In genomic region chr1:171465749-171466412, GRCm38 (mm10) we compare ENCODE assay signal across 23 mouse cellular contexts. TPM values are rescaled to one million over a fixed set of nuclear protein-coding genes. Genes with fewer than 3 reads are reported as not detected.
DNase-seq lines count a peak whose midpoint lies in the region; ATAC-seq and TF ChIP-seq lines count a peak whose summit lies in the region.
"Had no signal": no experiment of that assay in that cellular context is flagged by ENCODE, and none has a peak within 500 bp of the region (broad histone marks: within the 10 kb centered on the region; RNA-seq: fewer than 3 reads in every experiment).

No protein-coding gene starts in this region.

- no peak overlapping the region for H3K9ac ChIP-seq in stomach, embryonic 14.5 days (replicated peaks; ENCODE audit: low read depth, low read length)
- no peak overlapping the region for H3K9ac ChIP-seq in stomach, postnatal 0 days (ENCODE audit: low read length)
- no peak overlapping the region for H3K9ac ChIP-seq in MEL (ENCODE audit: control insufficient read depth, low read depth, low read length, poor library complexity, severe bottlenecking)
- H3K9ac ChIP-seq: embryonic facial prominence, embryonic 15.5 days; forebrain, embryonic 15.5 days; heart, embryonic 13.5 days; hindbrain, embryonic 15.5 days had no signal

- H3K4me3 ChIP-seq in stomach, embryonic 14.5 days (ENCODE audit: low read depth, low read length) = no peak overlapping the region
- no peak overlapping the region for H3K4me3 ChIP-seq in stomach, postnatal 0 days (ENCODE audit: low read depth, low read length)
- 0 out of 4 replicates have a peak overlapping the region, but pooled peaks of 1 of the 2 experiments have one; percentile 21 for H3K4me3 ChIP-seq in MEL (ENCODE audit: control insufficient read depth in 1 of 2, insufficient read depth in 1 of 2, low read depth in 2 of 2, low read length in 2 of 2)
- 0 out of 2 replicates have a peak overlapping the region, but pooled peaks have one; percentile 7 for H3K4me3 ChIP-seq in bone marrow macrophage, adult 2 months (ENCODE audit: insufficient read depth, low read length)
- H3K4me3 ChIP-seq: embryonic facial prominence, embryonic 15.5 days; erythroblast, embryonic 14.5 days; forebrain, embryonic 15.5 days; heart, embryonic 13.5 days; hindbrain, embryonic 15.5 days had no signal

- no peaks in the 10 kb centered on the region for H3K27me3 ChIP-seq in stomach, embryonic 14.5 days (ENCODE audit: control insufficient read depth, insufficient read depth, low read length)
- H3K27me3 ChIP-seq in stomach, postnatal 0 days (ENCODE audit: control insufficient read depth, insufficient read depth, low read length) = no peaks in the 10 kb centered on the region
- H3K27me3 ChIP-seq in MEL (ENCODE audit: control insufficient read depth in 1 of 2, insufficient read depth in 2 of 2, low read length in 2 of 2) = peaks cover 0 to 1% of the 10 kb centered on the region in 2 experiments; a peak in 1 of 4 replicates
- no peaks in the 10 kb centered on the region for H3K27me3 ChIP-seq in splenic B cell, adult 2 months (ENCODE audit: control insufficient read depth, insufficient read depth, low read length, poor library complexity, severe bottlenecking)
- H3K27me3 ChIP-seq: embryonic facial prominence, embryonic 15.5 days; forebrain, embryonic 15.5 days; heart, embryonic 13.5 days; hindbrain, embryonic 15.5 days had no signal

- no peak for TF ChIP-seq RAD21 in MEL (IDR thresholded peaks at IDR 0.05; ENCODE audit: low read depth, low read length)

- TF ChIP-seq EP300 in stomach, postnatal 0 days (optimal IDR thresholded peaks at IDR 0.05) = no peak
- TF ChIP-seq EP300 in MEL (IDR thresholded peaks at IDR 0.05; ENCODE audit: low read depth in 1 of 2, low read length in 2 of 2) = no peak

- H3K4me2 ChIP-seq in stomach, embryonic 14.5 days (replicated peaks; ENCODE audit: low read depth, low read length) = no peak overlapping the region
- H3K4me2 ChIP-seq in stomach, postnatal 0 days (replicated peaks; ENCODE audit: low read depth) = no peak overlapping the region
- H3K4me2 ChIP-seq: embryonic facial prominence, embryonic 15.5 days; forebrain, embryonic 15.5 days; heart, embryonic 13.5 days; hindbrain, embryonic 15.5 days had no signal

- peaks cover 3% of the 10 kb centered on the region; the same call in 1 of the 2 replicates for H3K36me3 ChIP-seq in stomach, embryonic 14.5 days (ENCODE audit: control insufficient read depth, insufficient read depth, low read length)
- H3K36me3 ChIP-seq in stomach, postnatal 0 days (ENCODE audit: control insufficient read depth, insufficient read depth, low read length) = peaks cover 5% of the 10 kb centered on the region; the same call in 1 of the 2 replicates
- H3K36me3 ChIP-seq in MEL (ENCODE audit: control insufficient read depth in 1 of 2, insufficient read depth in 2 of 2, low read length in 2 of 2) = peaks cover 0 to 16% of the 10 kb centered on the region in 2 experiments; a peak in 2 of 4 replicates
- H3K36me3 ChIP-seq in splenic B cell, adult 2 months (ENCODE audit: control insufficient read depth, insufficient read depth, low read length, poor library complexity, severe bottlenecking) = no peaks in the 10 kb centered on the region
- H3K36me3 ChIP-seq: forebrain, embryonic 15.5 days; hindbrain, embryonic 15.5 days had no signal

- no peak for TF ChIP-seq POLR2A in MEL (IDR thresholded peaks at IDR 0.05; ENCODE audit: control insufficient read depth in 1 of 2, insufficient read depth in 1 of 2, low read depth in 1 of 2, low read length in 2 of 2, poor library complexity in 1 of 2)
- no peak for TF ChIP-seq POLR2A in bone marrow macrophage, adult 2 months (IDR thresholded peaks at IDR 0.05; ENCODE audit: borderline replicate concordance, low read depth, low read length)

- no peaks in the 10 kb centered on the region for H3K9me3 ChIP-seq in stomach, embryonic 14.5 days (ENCODE audit: control insufficient read depth, low read depth, low read length)
- no peaks in the 10 kb centered on the region for H3K9me3 ChIP-seq in stomach, postnatal 0 days (ENCODE audit: control insufficient read depth, low read length)
- H3K9me3 ChIP-seq in MEL (replicated peaks; ENCODE audit: insufficient read depth, low read length) = no peaks in the 10 kb centered on the region
- H3K9me3 ChIP-seq: embryonic facial prominence, embryonic 15.5 days; forebrain, embryonic 15.5 days; heart, embryonic 13.5 days; hindbrain, embryonic 15.5 days had no signal

- TF ChIP-seq CTCF in stomach, postnatal 0 days (IDR thresholded peaks at IDR 0.05; ENCODE audit: low read depth) = no peak
- no peak for TF ChIP-seq CTCF in MEL (IDR thresholded peaks at IDR 0.05 in 2 of 3, conservative IDR thresholded peaks at IDR 0.05 in 1 of 3; ENCODE audit: control insufficient read depth in 1 of 3, insufficient read depth in 1 of 3, low read depth in 2 of 3, low read length in 3 of 3, poor library complexity in 1 of 3, severe bottlenecking in 1 of 3)
- TF ChIP-seq CTCF in bone marrow macrophage, adult 2 months (IDR thresholded peaks at IDR 0.05; ENCODE audit: low read depth, low read length) = no peak

- H3K79me2 ChIP-seq in MEL (ENCODE audit: control insufficient read depth, insufficient read depth, low read length, poor library complexity) = no peaks in the 10 kb centered on the region

- no peaks in the 10 kb centered on the region for H3K4me1 ChIP-seq in stomach, embryonic 14.5 days (ENCODE audit: control insufficient read depth, insufficient read depth, low read length)
- H3K4me1 ChIP-seq in stomach, postnatal 0 days (replicated peaks; ENCODE audit: control insufficient read depth, insufficient read depth) = no peaks in the 10 kb centered on the region
- peaks cover 11 to 15% of the 10 kb centered on the region in 2 experiments for H3K4me1 ChIP-seq in MEL (ENCODE audit: control insufficient read depth in 1 of 2, insufficient read depth in 2 of 2, low read length in 2 of 2)
- H3K4me1 ChIP-seq in bone marrow macrophage, adult 2 months (ENCODE audit: control insufficient read depth, insufficient read depth, low read length) = peaks cover 32% of the 10 kb centered on the region
- H3K4me1 ChIP-seq: embryonic facial prominence, embryonic 15.5 days; forebrain, embryonic 15.5 days; hindbrain, embryonic 15.5 days had no signal

- 0 out of 2 replicates have a peak, but pooled peaks have one; percentile 20 for ATAC-seq in stomach, embryonic 14.5 days (ENCODE audit: insufficient number of reproducible peaks, insufficient read depth, low FRiP score, low read depth)
- ATAC-seq in stomach, postnatal 0 days (ENCODE audit: low FRiP score, low TSS enrichment) = no peak
- ATAC-seq in erythroid progenitor cell, adult 5-6 weeks (replicated peaks; ENCODE audit: low FRiP score, poor library complexity, severe bottlenecking) = no peak
- ATAC-seq: activated CD4-positive, CD25-positive, alpha-beta regulatory T cell, adult 4 months; CD4-positive, CD25-positive, alpha-beta regulatory T cell, adult 4 months; forebrain, embryonic 15.5 days; intestine, embryonic 16.5 days had no signal

- WGBS in stomach, embryonic 14.5 days = 94% methylated on average over 5 of the region's 5 CpGs
- 90% methylated on average over 5 of the region's 5 CpGs for WGBS in stomach, postnatal 0 days

- DNase-seq in stomach, postnatal 0 days (ENCODE audit: low spot score) = no peak
- DNase-seq in MEL (ENCODE audit: low read depth, low spot score) = peak; percentile 44
- peak; percentile 27 for DNase-seq in splenic B cell, adult 2 months (ENCODE audit: low read depth, low spot score)
- DNase-seq in kidney, postnatal 25 days = no peak
- no peak for DNase-seq in cerebellum, postnatal 36 days
- DNase-seq: adrenal gland, adult 2 months; adrenal gland, postnatal 36 days; cerebellum, adult 18-20 months; cerebellum, adult 9-11 months; embryo, embryonic 11 days; gastrocnemius, postnatal 36 days; heart, postnatal 36 days had no signal

- H3K27ac ChIP-seq in stomach, embryonic 14.5 days (ENCODE audit: low read length) = no peak overlapping the region
- H3K27ac ChIP-seq in stomach, postnatal 0 days (replicated peaks) = no peak overlapping the region
- H3K27ac ChIP-seq in MEL (ENCODE audit: control insufficient read depth, low read depth, low read length) = peak overlapping the region; percentile 23; the same call in 1 of the 2 replicates
- H3K27ac ChIP-seq in bone marrow macrophage, adult 2 months (ENCODE audit: insufficient read depth, low read depth, low read length) = peak overlapping the region; percentile 79
- H3K27ac ChIP-seq: embryonic facial prominence, embryonic 15.5 days; forebrain, embryonic 15.5 days; heart, embryonic 13.5 days; hindbrain, embryonic 15.5 days had no signal

RNA-seq across cellular contexts. Expression of gene F11r, which starts 28.5 kb away (rescaled TPM):
- 119 and 127 TPM in 2 replicates for polyA plus RNA-seq in stomach, embryonic 14.5 days (2014; fragmentation: Nextera tagmentation; extraction: Ambion mirVana)
- 95.8 and 113 TPM in 2 replicates for polyA plus RNA-seq in stomach, postnatal 0 days (2015; fragmentation: Nextera tagmentation; extraction: Ambion mirVana)
- total RNA-seq in MEL (2012; rRNA removed) = 0.31 and 0.42 TPM in 2 replicates
- polyA plus RNA-seq in MEL (2012; ENCODE audit: insufficient read depth in 1 of 2, insufficient read length in 2 of 2, low read depth in 1 of 2, low replicate concordance in 2 of 2, missing spikeins in 1 of 2) = 1 to 10 TPM in 1 of 2 experiments, not detected in 1; 1.8 TPM
- polyA plus RNA-seq in bone marrow macrophage, adult 2 months (2012; ENCODE audit: insufficient read depth, insufficient read length, missing spikeins) = 5.9 and 6.6 TPM in 2 replicates
- total RNA-seq in erythroid progenitor cell, adult 5-6 weeks (2015; ENCODE audit: low replicate concordance) = not detected in 2 replicates
- not detected in 2 replicates for total RNA-seq in erythroid progenitor cell, adult 5-6 weeks (2017; ENCODE audit: low replicate concordance)
- polyA plus RNA-seq: erythroblast, embryonic 14.5 days had no signal

RNA-seq across cellular contexts. Expression of gene Alyref2, which starts 37.4 kb away (rescaled TPM):
- 14.5 and 14.6 TPM in 2 replicates for polyA plus RNA-seq in stomach, embryonic 14.5 days (2014; fragmentation: Nextera tagmentation; extraction: Ambion mirVana)
- 11.1 and 11.2 TPM in 2 replicates for polyA plus RNA-seq in stomach, postnatal 0 days (2015; fragmentation: Nextera tagmentation; extraction: Ambion mirVana)
- total RNA-seq in MEL (2012; rRNA removed) = 4.6 and 5.5 TPM in 2 replicates
- 1 to 10 TPM in 1 of 2 experiments, not detected in 1; 8.8 TPM for polyA plus RNA-seq in MEL (2012; ENCODE audit: insufficient read depth in 1 of 2, insufficient read length in 2 of 2, low read depth in 1 of 2, low replicate concordance in 2 of 2, missing spikeins in 1 of 2)
- 6.2 and 11.1 TPM in 2 replicates for polyA plus RNA-seq in bone marrow macrophage, adult 2 months (2012; ENCODE audit: insufficient read depth, insufficient read length, missing spikeins)
- total RNA-seq in erythroid progenitor cell, adult 5-6 weeks (2015; ENCODE audit: low replicate concordance) = not detected in 2 replicates
- 5.5 TPM in 1 of 2 replicates, not detected in the other for total RNA-seq in erythroid progenitor cell, adult 5-6 weeks (2017; ENCODE audit: low replicate concordance)

RNA-seq across cellular contexts. Expression of gene Tstd1, which starts 47.2 kb away (rescaled TPM):
- polyA plus RNA-seq in stomach, embryonic 14.5 days (2014; fragmentation: Nextera tagmentation; extraction: Ambion mirVana) = 3.0 and 3.1 TPM in 2 replicates
- polyA plus RNA-seq in stomach, postnatal 0 days (2015; fragmentation: Nextera tagmentation; extraction: Ambion mirVana) = 3.7 and 3.8 TPM in 2 replicates
- 0.49 and 0.50 TPM in 2 replicates for total RNA-seq in MEL (2012; rRNA removed)
- polyA plus RNA-seq in MEL (2012; ENCODE audit: insufficient read depth in 1 of 2, insufficient read length in 2 of 2, low read depth in 1 of 2, low replicate concordance in 2 of 2, missing spikeins in 1 of 2) = 1 to 10 TPM in 1 of 2 experiments, not detected in 1; 1.4 TPM
- 7.7 and 16.7 TPM in 2 replicates for polyA plus RNA-seq in bone marrow macrophage, adult 2 months (2012; ENCODE audit: insufficient read depth, insufficient read length, missing spikeins)
- not detected in 2 replicates for total RNA-seq in erythroid progenitor cell, adult 5-6 weeks (2015; ENCODE audit: low replicate concordance)
- total RNA-seq in erythroid progenitor cell, adult 5-6 weeks (2017; ENCODE audit: low replicate concordance) = 0.90 TPM in 1 of 2 replicates, not detected in the other
- polyA plus RNA-seq: erythroblast, embryonic 14.5 days had no signal

RNA-seq across cellular contexts. Expression of gene Usf1, which starts 54.8 kb away (rescaled TPM):
- 85.2 and 95.0 TPM in 2 replicates for polyA plus RNA-seq in stomach, embryonic 14.5 days (2014; fragmentation: Nextera tagmentation; extraction: Ambion mirVana)
- 39.1 and 41.6 TPM in 2 replicates for polyA plus RNA-seq in stomach, postnatal 0 days (2015; fragmentation: Nextera tagmentation; extraction: Ambion mirVana)
- total RNA-seq in MEL (2012; rRNA removed) = 50.0 and 56.0 TPM in 2 replicates
- 10 to 100 TPM in 1 of 2 experiments, not detected in 1; 55.0 TPM for polyA plus RNA-seq in MEL (2012; ENCODE audit: insufficient read depth in 1 of 2, insufficient read length in 2 of 2, low read depth in 1 of 2, low replicate concordance in 2 of 2, missing spikeins in 1 of 2)
- 94.4 and 98.8 TPM in 2 replicates for polyA plus RNA-seq in bone marrow macrophage, adult 2 months (2012; ENCODE audit: insufficient read depth, insufficient read length, missing spikeins)
- total RNA-seq in erythroid progenitor cell, adult 5-6 weeks (2015; ENCODE audit: low replicate concordance) = 1.7 and 4.3 TPM in 2 replicates
- 5.0 and 9.1 TPM in 2 replicates for total RNA-seq in erythroid progenitor cell, adult 5-6 weeks (2017; ENCODE audit: low replicate concordance)

Comparison
In these comparisons a context has a peak if more than half of its experiments do, and no peak if none do; other contexts are left out.
1. H3K27ac ChIP-seq: peak in MEL (single experiment) and bone marrow macrophage, adult 2 months (single experiment); none in stomach, embryonic 14.5 days (single experiment) and stomach, postnatal 0 days (single experiment).
2. DNase-seq: peak in MEL (single experiment) and splenic B cell, adult 2 months (single experiment); none in stomach, postnatal 0 days (single experiment), kidney, postnatal 25 days (0 of 2) and cerebellum, postnatal 36 days (0 of 2).
3. RNA of gene F11r, which starts 28.5 kb away (polyA plus RNA-seq): 119 to 127 TPM in stomach, embryonic 14.5 days and 95.8 to 113 TPM in stomach, postnatal 0 days; 5.9 to 6.6 TPM in bone marrow macrophage, adult 2 months and 1.8 TPM in MEL; every median in the first group is over 10 times any median in the second.